Mouse (Mus musculus) duodenum, adult 2 months (tissue): ENCODE data around the gene Psma6. TPM values are rescaled to one million over a fixed set of nuclear protein-coding genes. Genes with fewer than 3 reads are reported as not detected.

ENCODE experiments used
- polyA plus RNA-seq: library from polyadenylated mRNA; depleted of rRNA; stranded (reverse); fragments of >200 nt; gene quantifications from 2 replicates; pipeline ENCODE4 v1.2.3, GENCODE M21; 2012; ENCODE audit warnings: low replicate concordance; rRNA removed

Gene Psma6
- polyA plus RNA-seq, result 10.4 and 11.2 TPM in 2 replicates

GRCm38 (mm10) chr12:55384023-55384749 is at the start of gene Psma6:
Gene Psma6, plus strand, starts transcription at chr12:55384222.

Other genes with a start within 250 kb of the Psma6 start
- gene Srp54b, start 229.1 kb upstream of the Psma6 start, polyA plus RNA-seq, result 10.7 and 28.1 TPM in 2 replicates
- not detected in 2 replicates for gene 1700047I17Rik2, start 184.6 kb upstream of the Psma6 start, polyA plus RNA-seq
- gene Srp54c, start 154.1 kb upstream of the Psma6 start, polyA plus RNA-seq, result 0.79 and 1.9 TPM in 2 replicates
- 4.2 and 7.1 TPM in 2 replicates for gene 1110008L16Rik, start 84.6 kb upstream of the Psma6 start, polyA plus RNA-seq
- gene Ppp2r3c, start 81.2 kb upstream of the Psma6 start, polyA plus RNA-seq, result 0.19 and 0.43 TPM in 2 replicates
- gene Nfkbia, start 108.4 kb downstream of the Psma6 start, polyA plus RNA-seq, result 140 and 338 TPM in 2 replicates
- gene Aldoart2, start 181.0 kb downstream of the Psma6 start, polyA plus RNA-seq, result not detected in 2 replicates
- not detected in 2 replicates for gene Insm2, start 215.2 kb downstream of the Psma6 start, polyA plus RNA-seq